Mouse (Mus musculus) myocyte (in vitro differentiated cells): ENCODE measurements around the gene Setd1a. TPM values are rescaled to one million over a fixed set of nuclear protein-coding genes. Genes with fewer than 3 reads are reported as not detected.

Source experiments
- H3K27me3 ChIP-seq: one replicate; pipeline ENCODE4 v1.6.1; 2011; ENCODE audit not compliant: control insufficient read depth, insufficient read depth, insufficient read length
- H3K36me3 ChIP-seq: one replicate; pipeline ENCODE4 v1.6.1; 2011; ENCODE audit not compliant: control insufficient read depth, insufficient read depth
- H3K4me2 ChIP-seq: one replicate; pipeline ENCODE4 v1.6.1; 2011; ENCODE audit warnings: low read depth, control low read depth
- H3K4me3 ChIP-seq: one replicate; pipeline ENCODE4 v1.5.1; 2011; ENCODE audit warnings: mild to moderate bottlenecking, control low read depth, moderate library complexity
- H3K79me2 ChIP-seq: one replicate; pipeline ENCODE4 v1.6.1; 2011; ENCODE audit not compliant: control insufficient read depth, insufficient read depth
- H3ac ChIP-seq: one replicate; pipeline ENCODE4 v1.6.1; 2011; ENCODE audit not compliant: control insufficient read depth, insufficient read length
- CEBPB ChIP-seq: IDR thresholded peaks from 2 replicates; pipeline ENCODE4 v1.6.1; 2011; ENCODE audit warnings: mild to moderate bottlenecking, moderate library complexity; ENCODE audit not compliant: poor library complexity, insufficient read depth, severe bottlenecking
- E2F4 ChIP-seq: IDR thresholded peaks from one replicate; pipeline ENCODE4 v1.6.1; 2011; ENCODE audit warnings: mild to moderate bottlenecking, control low read depth, moderate library complexity; ENCODE audit not compliant: insufficient read depth
- MAX ChIP-seq: IDR thresholded peaks from one replicate; pipeline ENCODE4 v1.6.1; 2011; ENCODE audit warnings: low read depth, mild to moderate bottlenecking, control low read depth
- MYOD1 ChIP-seq, 3 experiments: IDR thresholded peaks; one replicate each; pipeline ENCODE4 v1.6.1; 2011; ENCODE audit warnings: control low read depth in 2 of 3, low read depth in 2 of 3, mild to moderate bottlenecking in 2 of 3, moderate library complexity in 1 of 3; ENCODE audit not compliant: insufficient read length in 2 of 3, control insufficient read depth in 1 of 3
- MYOG ChIP-seq, 3 experiments: IDR thresholded peaks; one replicate each; pipeline ENCODE4 v1.6.1; 2011; ENCODE audit warnings: control low read depth in 2 of 3, low read depth in 2 of 3, mild to moderate bottlenecking in 2 of 3; ENCODE audit not compliant: insufficient read length in 2 of 3, control insufficient read depth in 1 of 3, insufficient read depth in 1 of 3
- POLR2A ChIP-seq: IDR thresholded peaks from one replicate; pipeline ENCODE4 v1.6.1; 2011; ENCODE audit warnings: low read depth, mild to moderate bottlenecking, control low read depth, moderate library complexity; ENCODE audit not compliant: insufficient read length
- POLR2AphosphoS2 ChIP-seq: IDR thresholded peaks from one replicate; pipeline ENCODE4 v1.6.1; 2011; ENCODE audit warnings: low read depth, control low read depth; ENCODE audit not compliant: insufficient read length
- REST ChIP-seq: IDR thresholded peaks from one replicate; pipeline ENCODE4 v1.6.1; 2011; ENCODE audit warnings: mild to moderate bottlenecking, control low read depth, moderate library complexity; ENCODE audit not compliant: insufficient read depth, insufficient read length
- SRF ChIP-seq: IDR thresholded peaks from one replicate; pipeline ENCODE4 v1.6.1; 2011; ENCODE audit warnings: low read depth; ENCODE audit not compliant: control insufficient read depth, insufficient read length
- TCF12 ChIP-seq: IDR thresholded peaks from one replicate; pipeline ENCODE4 v1.6.1; 2011; ENCODE audit warnings: mild to moderate bottlenecking, control low read depth; ENCODE audit not compliant: poor library complexity, insufficient read depth, severe bottlenecking
- TCF3 ChIP-seq: IDR thresholded peaks from one replicate; pipeline ENCODE4 v1.6.1; 2011; ENCODE audit warnings: low read depth, control low read depth; ENCODE audit not compliant: insufficient read length
- USF1 ChIP-seq: IDR thresholded peaks from one replicate; pipeline ENCODE4 v1.6.1; 2011; ENCODE audit warnings: low read depth, mild to moderate bottlenecking, control low read depth, moderate library complexity
- polyA plus RNA-seq: library from polyadenylated mRNA; unstranded; fragments of >200 nt; fragmentation: generic; extraction: Trizol; gene quantifications from one replicate; pipeline ENCODE4 v1.2.1, GENCODE M21; 2012; ENCODE audit warnings: missing spikeins

Setd1a gene
- polyA plus RNA-seq, 1 experiment: 13.7 TPM

GRCm38 (mm10) chr7:127745251-127745651 lies 31.2 kb upstream of the Setd1a start:
- Histone ChIP-seq H3K79me2 (no peaks in the 10 kb centered on the region), H3K4me2 (peak overlapping the region; percentile 99), H3K27me3 (no peaks in the 10 kb centered on the region), H3K4me3 (peak overlapping the region; percentile 47), H3K36me3 (peaks cover 5% of the 10 kb centered on the region), H3ac (peak overlapping the region; percentile 21)
- TF ChIP-seq USF1 (peak; percentile 61), POLR2A (peak; percentile 46), TCF12 (no peak)

GRCm38 (mm10) chr7:127745652-127746493 lies 30.6 kb upstream of the Setd1a start:
- Histone ChIP-seq H3K36me3 (peaks cover 5% of the 10 kb centered on the region), H3K27me3 (no peaks in the 10 kb centered on the region)
- TF ChIP-seq POLR2AphosphoS2: peak; percentile 85
- TF ChIP-seq TCF12: no peak
- TF ChIP-seq MAX: no peak
- TF ChIP-seq SRF: peak; percentile 23
- TF ChIP-seq CEBPB: no peak
- TF ChIP-seq E2F4: no peak
- TF ChIP-seq POLR2A: peak; percentile 85
- peak in 1 of 3 experiments; percentile 45 for TF ChIP-seq MYOG (IDR thresholded peaks at IDR 0.05; ENCODE audit: control insufficient read depth in 1 of 3, insufficient read depth in 1 of 3, insufficient read length in 2 of 3, low read depth in 2 of 3)
- no peak for TF ChIP-seq REST
- TF ChIP-seq MYOD1 (IDR thresholded peaks at IDR 0.05; ENCODE audit: control insufficient read depth in 1 of 3, insufficient read length in 2 of 3, low read depth in 2 of 3): peak in 2 of 3 experiments; percentile 8 to 41

GRCm38 (mm10) chr7:127746494-127747491 lies 29.7 kb upstream of the Setd1a start:
- TF ChIP-seq TCF12 (no peak), POLR2A (no peak), MYOG (IDR thresholded peaks at IDR 0.05; ENCODE audit: control insufficient read depth in 1 of 3, insufficient read depth in 1 of 3, insufficient read length in 2 of 3, low read depth in 2 of 3) (no peak), SRF (no peak), E2F4 (no peak), REST (no peak), POLR2AphosphoS2 (no peak), TCF3 (no peak), CEBPB (no peak), MAX (no peak), USF1 (no peak), MYOD1 (IDR thresholded peaks at IDR 0.05; ENCODE audit: control insufficient read depth in 1 of 3, insufficient read length in 2 of 3, low read depth in 2 of 3) (no peak)
- Histone ChIP-seq H3K27me3 (no peaks in the 10 kb centered on the region), H3ac (peak overlapping the region; percentile 21), H3K4me3 (peak overlapping the region; percentile 47), H3K79me2 (no peaks in the 10 kb centered on the region), H3K36me3 (peaks cover 5% of the 10 kb centered on the region), H3K4me2 (peak overlapping the region; percentile 61)

More at GRCm38 (mm10) chr7:127745652-127746493, 30.6 kb upstream of the Setd1a start:
- Histone ChIP-seq H3K4me3 (peak overlapping the region; percentile 47), H3ac (peak overlapping the region; percentile 21), H3K4me2 (peak overlapping the region; percentile 99), H3K79me2 (no peaks in the 10 kb centered on the region)

GRCm38 (mm10) chr7:127747559-127748234 lies 28.8 kb upstream of the Setd1a start:
- peak overlapping the region; percentile 47 for H3K4me3 ChIP-seq
- peaks cover 9% of the 10 kb centered on the region for H3K36me3 ChIP-seq
- no peaks in the 10 kb centered on the region for H3K79me2 ChIP-seq
- H3K4me2 ChIP-seq: peak overlapping the region; percentile 61
- H3ac ChIP-seq: peak overlapping the region; percentile 21
- H3K27me3 ChIP-seq: no peaks in the 10 kb centered on the region
- no peak for TF ChIP-seq SRF
- TF ChIP-seq REST: no peak
- TF ChIP-seq POLR2A: no peak
- no peak for TF ChIP-seq MAX
- no peak for TF ChIP-seq MYOG (IDR thresholded peaks at IDR 0.05; ENCODE audit: control insufficient read depth in 1 of 3, insufficient read depth in 1 of 3, insufficient read length in 2 of 3, low read depth in 2 of 3)
- no peak for TF ChIP-seq TCF12
- no peak for TF ChIP-seq TCF3
- no peak for TF ChIP-seq MYOD1 (IDR thresholded peaks at IDR 0.05; ENCODE audit: control insufficient read depth in 1 of 3, insufficient read length in 2 of 3, low read depth in 2 of 3)
- TF ChIP-seq POLR2AphosphoS2: no peak
- TF ChIP-seq E2F4: no peak
- TF ChIP-seq USF1: no peak
